Mouse (Mus musculus) kidney, postnatal 0 days (tissue): Measurements from ENCODE around the gene Spocd1. TPM values are rescaled to one million over a fixed set of nuclear protein-coding genes. Genes with fewer than 3 reads are reported as not detected.

Experiments
- ATAC-seq: fragments of 200-750 bp; cut with Nextera tagmentation; replicated peaks from 2 replicates; pipeline ENCODE4 v1.8.0; 2017; ENCODE audit warnings: low read depth, moderate number of reproducible peaks, moderate TSS enrichment, moderate library complexity; ENCODE audit not compliant: low FRiP score
- DNase-seq: peaks from one replicate; pipeline ENCODE4 v3.0.0-alpha.2; 2016; ENCODE audit warnings: low spot score
- H3K27ac ChIP-seq: fragments of 300-500 bp; sonication (generic); 2 replicates; pipeline ENCODE4 v1.5.1; 2014; ENCODE audit warnings: mild to moderate bottlenecking
- H3K27me3 ChIP-seq: fragments of 300-500 bp; sonication (generic); 2 replicates; pipeline ENCODE4 v1.6.1; 2014; ENCODE audit warnings: low read length, mixed read lengths; ENCODE audit not compliant: insufficient read depth
- H3K36me3 ChIP-seq: fragments of 300-500 bp; sonication (generic); 2 replicates; pipeline ENCODE4 v1.6.1; 2014; ENCODE audit warnings: low read length, mixed read lengths; ENCODE audit not compliant: insufficient read depth
- H3K4me1 ChIP-seq: fragments of 300-500 bp; sonication (generic); replicated peaks from 2 replicates; pipeline ENCODE4 v1.6.1; 2014; ENCODE audit warnings: antibody characterized with exemption, low read length, mixed read lengths; ENCODE audit not compliant: insufficient read depth
- H3K4me2 ChIP-seq: fragments of 300-500 bp; sonication (generic); 2 replicates; pipeline ENCODE4 v1.6.1; 2014; ENCODE audit warnings: mild to moderate bottlenecking, low read length, moderate library complexity, mixed read lengths
- H3K4me3 ChIP-seq: fragments of 300-500 bp; sonication (generic); replicated peaks from 2 replicates; pipeline ENCODE4 v1.5.1; 2014; ENCODE audit warnings: low read depth, low read length
- H3K9ac ChIP-seq: fragments of 300-500 bp; sonication (generic); 2 replicates; pipeline ENCODE4 v1.6.1; 2014; ENCODE audit warnings: low read depth, low read length
- H3K9me3 ChIP-seq: fragments of 300-500 bp; sonication (generic); replicated peaks from 2 replicates; pipeline ENCODE4 v1.6.1; 2016; ENCODE audit warnings: low read length, inconsistent platforms, mixed read lengths
- CTCF ChIP-seq: IDR thresholded peaks from 2 replicates; pipeline ENCODE4 v1.5.1; 2016; ENCODE audit warnings: antibody characterized with exemption, low read depth, mild to moderate bottlenecking, moderate library complexity
- WGBS: fragments of 180-500 bp; shearing (Covaris S2); extraction: QIAGEN DNeasy Blood & Tissue Kit; methylation state at CpG from one replicate; pipeline ENCODE4 v1.1.7; 2014; 5-methylcytosine and 5-hydroxymethylcytosine counted together
- polyA plus RNA-seq: library from polyadenylated mRNA; unstranded; fragments of >200 nt; fragmentation: Nextera tagmentation; extraction: Ambion mirVana; gene quantifications from 2 replicates; pipeline ENCODE4 v1.2.1, GENCODE M21; 2015

Gene Spocd1
- polyA plus RNA-seq, 1 experiment from 2014 or later: not detected

GRCm38 (mm10) chr4:129951359-129951821 lies 22.3 kb downstream of the Spocd1 start:
- Histone ChIP-seq H3K4me1 (no peaks in the 10 kb centered on the region; the same call in 1 of the 2 replicates), H3K9me3 (no peaks in the 10 kb centered on the region), H3K36me3 (no peaks in the 10 kb centered on the region), H3K27me3 (0 out of 2 replicates have a peak, but pooled peaks cover 6% of the 10 kb centered on the region), H3K9ac (no peak overlapping the region), H3K27ac (no peak overlapping the region), H3K4me2 (no peak overlapping the region), H3K4me3 (no peak overlapping the region)
- 62% methylated on average over 6 of the region's 6 CpGs for WGBS
- peak; percentile 21 for DNase-seq
- no peak for TF ChIP-seq CTCF
- ATAC-seq: no peak; the same call in 1 of the 2 replicates

- TF ChIP-seq CTCF: no peak
- DNase-seq: no peak
- Histone ChIP-seq H3K4me2 (no peak overlapping the region), H3K4me1 (no peaks in the 10 kb centered on the region; the same call in 1 of the 2 replicates), H3K27ac (no peak overlapping the region), H3K9me3 (no peaks in the 10 kb centered on the region), H3K9ac (no peak overlapping the region), H3K36me3 (no peaks in the 10 kb centered on the region), H3K4me3 (no peak overlapping the region), H3K27me3 (no peaks in the 10 kb centered on the region)
- no peak for ATAC-seq
- WGBS: 56% methylated on average over 5 of the region's 5 CpGs
Measured at GRCm38 (mm10) chr4:129952241-129952810, 23.3 kb downstream of the Spocd1 start.

- no peaks in the 10 kb centered on the region for H3K36me3 ChIP-seq
- H3K4me3 ChIP-seq: no peak overlapping the region
- ATAC-seq (no peak), DNase-seq (no peak)
- H3K9ac ChIP-seq: no peak overlapping the region
- no peak overlapping the region for H3K4me2 ChIP-seq
- no peaks in the 10 kb centered on the region; the same call in 1 of the 2 replicates for H3K4me1 ChIP-seq
- H3K9me3 ChIP-seq: no peaks in the 10 kb centered on the region
- no peak overlapping the region for H3K27ac ChIP-seq
- no peak for TF ChIP-seq CTCF
- H3K27me3 ChIP-seq: no peaks in the 10 kb centered on the region
- WGBS: 61% methylated on average over 2 of the region's 2 CpGs
Measured at GRCm38 (mm10) chr4:129954527-129954926, 25.5 kb downstream of the Spocd1 start.

GRCm38 (mm10) chr4:129960180-129960944 lies 31.3 kb downstream of the Spocd1 start:
- TF ChIP-seq CTCF: no peak
- no peaks in the 10 kb centered on the region for H3K9me3 ChIP-seq
- 1% methylated on average over 37 of the region's 37 CpGs for WGBS
- peak overlapping the region; percentile 56 for H3K4me2 ChIP-seq
- peak overlapping the region; percentile 28 for H3K4me3 ChIP-seq
- no peaks in the 10 kb centered on the region for H3K4me1 ChIP-seq
- H3K27ac ChIP-seq: no peak overlapping the region
- ATAC-seq (peak; percentile 61; the same call in 1 of the 2 replicates), DNase-seq (peak; percentile 72)
- no peaks in the 10 kb centered on the region for H3K36me3 ChIP-seq
- no peak overlapping the region for H3K9ac ChIP-seq
- H3K27me3 ChIP-seq: no peaks in the 10 kb centered on the region

GRCm38 (mm10) chr4:129965294-129965693 lies 36.2 kb downstream of the Spocd1 start:
- ATAC-seq: no peak
- H3K4me3 ChIP-seq: no peak overlapping the region
- no peaks in the 10 kb centered on the region for H3K27me3 ChIP-seq
- no peak overlapping the region for H3K27ac ChIP-seq
- no peaks in the 10 kb centered on the region for H3K36me3 ChIP-seq
- H3K9ac ChIP-seq: no peak overlapping the region
- TF ChIP-seq CTCF: no peak
- H3K4me1 ChIP-seq: no peaks in the 10 kb centered on the region
- DNase-seq: no peak
- H3K9me3 ChIP-seq: no peaks in the 10 kb centered on the region
- no peak overlapping the region for H3K4me2 ChIP-seq
- WGBS: 73% methylated on average over 11 of the region's 11 CpGs

- ATAC-seq (no peak), DNase-seq (no peak)
- Histone ChIP-seq H3K36me3 (no peaks in the 10 kb centered on the region), H3K27ac (no peak overlapping the region), H3K4me1 (no peaks in the 10 kb centered on the region), H3K9ac (no peak overlapping the region), H3K27me3 (no peaks in the 10 kb centered on the region), H3K9me3 (no peaks in the 10 kb centered on the region), H3K4me2 (no peak overlapping the region), H3K4me3 (no peak overlapping the region)
- TF ChIP-seq CTCF: no peak
- WGBS: 40% methylated on average over 10 of the region's 10 CpGs
Measured at GRCm38 (mm10) chr4:129966201-129966600, 37.2 kb downstream of the Spocd1 start.
